8 mouse cellular contexts compared by ENCODE assay signal in the genomic region with DNA sequence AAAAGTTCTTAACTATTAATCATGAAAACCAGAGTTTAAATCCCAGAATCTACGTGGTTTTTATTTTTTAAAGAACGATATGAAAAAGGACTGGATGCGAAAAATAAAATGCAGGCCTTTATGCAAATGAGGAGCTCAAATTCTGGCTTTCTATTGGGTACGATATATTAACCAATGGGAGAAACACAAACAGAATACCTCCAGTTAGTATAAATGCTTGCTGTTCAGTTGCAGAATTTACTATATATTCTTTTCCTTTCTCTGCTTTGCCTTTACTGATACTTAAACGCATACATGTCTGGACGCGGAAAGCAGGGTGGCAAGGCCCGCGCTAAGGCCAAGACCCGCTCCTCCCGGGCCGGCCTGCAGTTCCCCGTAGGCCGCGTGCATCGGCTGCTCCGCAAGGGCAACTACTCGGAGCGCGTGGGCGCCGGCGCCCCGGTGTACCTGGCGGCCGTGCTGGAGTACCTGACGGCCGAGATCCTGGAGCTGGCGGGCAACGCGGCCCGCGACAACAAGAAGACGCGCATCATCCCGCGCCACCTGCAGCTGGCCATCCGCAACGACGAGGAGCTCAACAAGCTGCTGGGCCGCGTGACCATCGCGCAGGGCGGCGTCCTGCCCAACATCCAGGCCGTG. TPM values are rescaled to one million over a fixed set of nuclear protein-coding genes. Genes with fewer than 3 reads are reported as not detected.
DNase-seq lines count a peak whose midpoint lies in the region; ATAC-seq and TF ChIP-seq lines count a peak whose summit lies in the region.
"Not testable (repeated sequence)": the region's sequence is repeated elsewhere in the genome, so short reads cannot be mapped to it uniquely, and the experiment has no call there.

TSS of gene Hist1h2ab (plus strand) at position 288 of the 639 bp plus-strand sequence.

- DNase-seq in CD4-positive helper T cell, adult 2 months (ENCODE audit: low read depth, low spot score), result peak; percentile 76
- DNase-seq in liver, result peak; percentile 92
- peak; percentile 84 for DNase-seq in midbrain, embryonic 14.5 days
- DNase-seq in spleen, postnatal 14 days (ENCODE audit: low spot score in 2 of 2), result peak; percentile 62 to 72

- peak within 1 kb of the TSS; percentile 73 for H3K9ac ChIP-seq in heart, embryonic 14.5 days (ENCODE audit: low read length)
- H3K9ac ChIP-seq in kidney, embryonic 15.5 days, result peak within 1 kb of the TSS; percentile 50
- peak within 1 kb of the TSS; percentile 26; the same call in 1 of the 2 replicates for H3K9ac ChIP-seq in midbrain, embryonic 14.5 days (replicated peaks; ENCODE audit: low read length)

- peak within 1 kb of the TSS; percentile 96 for H3K27ac ChIP-seq in bone marrow macrophage, adult 2 months (ENCODE audit: insufficient read depth, low read depth, low read length)
- H3K27ac ChIP-seq in embryonic fibroblast, embryonic 13.5 days (ENCODE audit: insufficient read depth, low read length), result peak within 1 kb of the TSS; percentile 99
- peak within 1 kb of the TSS; percentile 93 to 94 for H3K27ac ChIP-seq in heart, embryonic 14.5 days (replicated peaks in 1 of 2; ENCODE audit: control insufficient read depth in 1 of 2, insufficient read depth in 1 of 2, low read depth in 2 of 2, low read length in 2 of 2)
- H3K27ac ChIP-seq in kidney, embryonic 15.5 days, result peak within 1 kb of the TSS; percentile 98
- H3K27ac ChIP-seq in midbrain, embryonic 14.5 days (replicated peaks; ENCODE audit: low read depth, low read length), result peak within 1 kb of the TSS; percentile 90

- not testable (repeated sequence) for TF ChIP-seq CTCF in bone marrow macrophage, adult 2 months (IDR thresholded peaks at IDR 0.05; ENCODE audit: low read depth, low read length); embryonic fibroblast, embryonic 13.5 days (IDR thresholded peaks at IDR 0.05; ENCODE audit: borderline replicate concordance, insufficient read depth, low read length)

- not testable (repeated sequence) for TF ChIP-seq POLR2A in bone marrow macrophage, adult 2 months (IDR thresholded peaks at IDR 0.05; ENCODE audit: borderline replicate concordance, low read depth, low read length)
- peak; percentile 97 for TF ChIP-seq POLR2A in embryonic fibroblast, embryonic 13.5 days (IDR thresholded peaks at IDR 0.05; ENCODE audit: low read depth, low read length)

- H3K4me2 ChIP-seq in heart, embryonic 14.5 days (ENCODE audit: low read length), result peak within 1 kb of the TSS; percentile 70
- peak within 1 kb of the TSS; percentile 62 for H3K4me2 ChIP-seq in kidney, embryonic 15.5 days
- peak within 1 kb of the TSS; percentile 67 for H3K4me2 ChIP-seq in midbrain, embryonic 14.5 days (ENCODE audit: low read length)

- H3K27me3 ChIP-seq in heart, embryonic 14.5 days (ENCODE audit: control insufficient read depth, insufficient read depth, low read length); kidney, embryonic 15.5 days; midbrain, embryonic 14.5 days (ENCODE audit: control insufficient read depth, insufficient read depth, low read length): not testable (repeated sequence)

- H3K9me3 ChIP-seq in heart, embryonic 14.5 days (ENCODE audit: control insufficient read depth, low read length); kidney, embryonic 15.5 days (replicated peaks); midbrain, embryonic 14.5 days (ENCODE audit: control insufficient read depth, low read length): not testable (repeated sequence)

- peaks cover 21% of the 10 kb centered on the region for H3K4me1 ChIP-seq in bone marrow macrophage, adult 2 months (ENCODE audit: control insufficient read depth, insufficient read depth, low read length)
- not testable (repeated sequence) for H3K4me1 ChIP-seq in embryonic fibroblast, embryonic 13.5 days (ENCODE audit: control insufficient read depth, insufficient read depth, low read length)
- H3K4me1 ChIP-seq in heart, embryonic 14.5 days (ENCODE audit: control insufficient read depth in 2 of 2, insufficient read depth in 2 of 2, low read length in 2 of 2), result peaks cover 0 to 21% of the 10 kb centered on the region in 2 experiments; a peak in 2 of 4 replicates
- peaks cover 17% of the 10 kb centered on the region for H3K4me1 ChIP-seq in kidney, embryonic 15.5 days
- peaks cover 12% of the 10 kb centered on the region for H3K4me1 ChIP-seq in midbrain, embryonic 14.5 days (ENCODE audit: control insufficient read depth, insufficient read depth, low read length)

- peak within 1 kb of the TSS; percentile 63 for H3K4me3 ChIP-seq in bone marrow macrophage, adult 2 months (ENCODE audit: insufficient read depth, low read length)
- H3K4me3 ChIP-seq in embryonic fibroblast, embryonic 13.5 days (ENCODE audit: insufficient read depth, low read length), result peak within 1 kb of the TSS; percentile 36
- peak within 1 kb of the TSS; percentile 41 to 51 for H3K4me3 ChIP-seq in heart, embryonic 14.5 days (ENCODE audit: control insufficient read depth in 1 of 2, insufficient read depth in 1 of 2, low read depth in 1 of 2, low read length in 2 of 2)
- peak within 1 kb of the TSS; percentile 47 for H3K4me3 ChIP-seq in kidney, embryonic 15.5 days (replicated peaks)
- peak within 1 kb of the TSS; percentile 40 for H3K4me3 ChIP-seq in midbrain, embryonic 14.5 days (replicated peaks; ENCODE audit: low read depth, low read length)

- 0 out of 2 replicates have a peak, but pooled peaks have one; percentile 20 for ATAC-seq in heart, embryonic 14.5 days (ENCODE audit: insufficient number of reproducible peaks, insufficient read depth, low FRiP score, low read depth)
- peak; percentile 54 for ATAC-seq in kidney, embryonic 15.5 days (replicated peaks; ENCODE audit: low FRiP score)
- peak; percentile 68; the same call in 1 of the 2 replicates for ATAC-seq in midbrain, embryonic 14.5 days (ENCODE audit: low FRiP score, low TSS enrichment)

- H3K36me3 ChIP-seq in heart, embryonic 14.5 days (ENCODE audit: control insufficient read depth, insufficient read depth, low read length); kidney, embryonic 15.5 days; midbrain, embryonic 14.5 days (ENCODE audit: control insufficient read depth, insufficient read depth, low read length): not testable (repeated sequence)

- WGBS in heart, embryonic 14.5 days, result under 1% methylated on average over 29 of the region's 47 CpGs
- under 1% methylated on average over 33 of the region's 47 CpGs for WGBS in kidney, embryonic 15.5 days
- 1% methylated on average over 29 of the region's 47 CpGs for WGBS in midbrain, embryonic 14.5 days

RNA-seq across cellular contexts. Expression of gene Hist1h2ab, which starts in this region (rescaled TPM):
- polyA plus RNA-seq in bone marrow macrophage, adult 2 months (2012; ENCODE audit: insufficient read depth, insufficient read length, missing spikeins), result 4.3 and 8.4 TPM in 2 replicates
- polyA plus RNA-seq in embryonic fibroblast, embryonic 13.5 days (2011; ENCODE audit: insufficient read length, low read depth, missing spikeins), result 10.0 and 12.3 TPM in 2 replicates
- 14.5 and 14.6 TPM in 2 replicates for polyA plus RNA-seq in heart, embryonic 14.5 days (2014; fragmentation: Nextera tagmentation; extraction: Ambion mirVana)
- polyA plus RNA-seq in kidney, embryonic 15.5 days (2015; fragmentation: Nextera tagmentation; extraction: Ambion mirVana), result 39.2 and 44.8 TPM in 2 replicates
- 11.3 and 13.5 TPM in 2 replicates for polyA plus RNA-seq in midbrain, embryonic 14.5 days (2014; fragmentation: Nextera tagmentation; extraction: Ambion mirVana)

Comparison
In these comparisons a context has a peak if more than half of its experiments do, and no peak if none do; other contexts are left out.
1. Peak in every context shown above with its lines: DNase-seq, ATAC-seq, H3K4me3 ChIP-seq and H3K27ac ChIP-seq.